Mouse (Mus musculus) erythroblast, embryonic 14.5 days (primary cell): ENCODE measurements around the gene Men1. TPM values are rescaled to one million over a fixed set of nuclear protein-coding genes. Genes with fewer than 3 reads are reported as not detected.
A peak's percentile ranks its signal among the peaks of the same experiment; 100 is the strongest.

Source experiments
- H3K27me3 ChIP-seq: 2 replicates; pipeline ENCODE4 v1.6.1; 2012; ENCODE audit warnings: inconsistent platforms; ENCODE audit not compliant: control insufficient read depth
- H3K36me3 ChIP-seq: 2 replicates; pipeline ENCODE4 v1.6.1; 2012; ENCODE audit warnings: mild to moderate bottlenecking, inconsistent platforms; ENCODE audit not compliant: control insufficient read depth
- H3K4me1 ChIP-seq: 2 replicates; pipeline ENCODE4 v1.6.1; 2012; ENCODE audit warnings: inconsistent platforms; ENCODE audit not compliant: control insufficient read depth
- H3K4me3 ChIP-seq: replicated peaks from 2 replicates; pipeline ENCODE3; 2012; ENCODE audit warnings: moderate library complexity, mild to moderate bottlenecking, inconsistent platforms
- H3K9me3 ChIP-seq: 2 replicates; pipeline ENCODE4 v1.6.1; 2012; ENCODE audit warnings: low read length, inconsistent platforms, mixed read lengths; ENCODE audit not compliant: control insufficient read depth
- GATA1 ChIP-seq: IDR thresholded peaks from 2 replicates; pipeline ENCODE4 v1.6.1; 2012; ENCODE audit warnings: low read length, inconsistent platforms, mixed read lengths
- TAL1 ChIP-seq: IDR thresholded peaks from 3 replicates; pipeline ENCODE4 v1.6.1; 2012; ENCODE audit warnings: low read length, inconsistent platforms, mixed read lengths
- polyA plus RNA-seq: library from polyadenylated mRNA; stranded (reverse); fragments of >175 nt; gene quantifications from 2 replicates; pipeline ENCODE4 v1.2.3, GENCODE M21; 2012

Men1 gene
- polyA plus RNA-seq, 1 experiment, result 8.3 TPM

DNA sequence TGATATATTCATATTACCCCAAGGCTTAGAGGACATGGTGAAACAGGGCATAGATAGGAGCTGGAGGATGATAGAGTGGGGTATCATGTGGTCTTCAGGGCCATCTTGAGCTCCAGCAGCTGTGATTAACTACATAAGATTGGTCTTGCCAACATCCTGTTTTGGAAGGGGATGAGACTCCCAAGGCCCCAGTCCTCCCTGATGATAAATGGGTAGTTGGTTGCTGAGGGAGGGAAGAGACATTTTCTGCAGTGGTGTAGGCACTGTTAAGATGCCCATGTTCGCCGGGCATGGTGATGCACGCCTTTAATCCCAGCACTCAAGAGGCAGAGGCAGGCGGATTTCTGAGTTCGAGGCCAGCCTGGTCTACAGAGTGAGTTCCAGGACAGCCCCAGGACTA, 46.5 kb downstream of the Men1 start:
- no peak for TF ChIP-seq TAL1
- TF ChIP-seq GATA1, result no peak
- no peaks in the 10 kb centered on the region for H3K27me3 ChIP-seq
- H3K4me1 ChIP-seq, result no peaks in the 10 kb centered on the region
- H3K36me3 ChIP-seq, result peaks cover 44% of the 10 kb centered on the region
- H3K9me3 ChIP-seq, result no peaks in the 10 kb centered on the region
- H3K4me3 ChIP-seq, result no peak overlapping the region

DNA sequence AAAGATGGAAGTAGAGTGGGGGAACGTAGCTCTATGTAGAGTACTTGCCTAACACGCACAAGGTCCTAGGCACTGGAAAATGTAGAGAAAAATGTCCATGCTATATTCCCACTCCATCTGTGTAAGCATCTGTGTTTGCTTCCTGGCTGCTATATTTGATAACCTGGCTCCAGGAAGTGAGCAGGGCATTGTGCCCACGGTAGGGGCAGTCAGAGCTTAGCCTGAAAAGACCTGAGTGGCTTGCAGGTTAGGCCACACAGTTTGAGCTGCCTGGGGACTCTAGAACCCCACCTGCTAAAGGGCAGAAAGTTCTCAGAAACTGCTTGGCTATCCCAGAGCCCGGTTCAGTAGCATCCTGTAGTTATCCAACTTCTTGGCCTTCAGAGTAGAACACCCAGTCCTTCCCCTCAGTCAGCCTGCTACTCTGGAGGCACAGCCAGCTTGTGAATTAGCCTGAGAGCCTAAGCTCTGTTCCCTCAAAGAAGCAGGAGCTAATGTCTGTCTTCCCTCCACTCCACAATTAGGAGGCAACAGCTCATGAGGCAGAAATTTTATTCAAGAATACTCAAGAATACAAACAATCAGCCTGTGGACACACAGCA, 47.6 kb downstream of the Men1 start:
- H3K4me3 ChIP-seq, result no peak overlapping the region

DNA sequence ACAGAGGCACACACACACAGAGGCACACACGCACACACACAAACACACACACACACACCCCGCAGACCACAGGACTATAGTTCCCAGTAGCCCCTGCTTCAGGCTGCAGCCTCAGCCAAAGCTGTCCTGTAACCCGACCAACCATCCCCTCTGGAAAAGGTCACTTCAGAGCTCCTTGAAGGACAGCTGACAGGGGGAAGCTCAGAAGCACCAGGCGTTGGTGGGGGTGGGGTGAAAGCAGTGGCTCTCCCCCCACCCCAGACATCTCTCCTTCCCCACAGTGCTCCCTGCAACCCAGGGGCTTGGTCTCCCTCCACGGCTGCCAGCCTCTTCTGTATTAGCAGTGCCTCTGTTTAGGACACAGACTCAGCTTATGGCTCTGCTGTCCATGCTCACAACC, 48.7 kb downstream of the Men1 start:
- H3K4me1 ChIP-seq, result no peaks in the 10 kb centered on the region
- H3K27me3 ChIP-seq, result no peaks in the 10 kb centered on the region; the same call in 1 of the 2 replicates
- peaks cover 22% of the 10 kb centered on the region for H3K36me3 ChIP-seq
- H3K4me3 ChIP-seq, result no peak overlapping the region
- H3K9me3 ChIP-seq, result no peaks in the 10 kb centered on the region
- TF ChIP-seq TAL1 (no peak), GATA1 (no peak)

More for the DNA sequence above, 47.6 kb downstream of the Men1 start:
- H3K4me1 ChIP-seq, result no peaks in the 10 kb centered on the region
- TF ChIP-seq GATA1, result no peak
- TF ChIP-seq TAL1, result no peak
- no peaks in the 10 kb centered on the region for H3K9me3 ChIP-seq
- no peaks in the 10 kb centered on the region for H3K27me3 ChIP-seq
- peaks cover 33% of the 10 kb centered on the region for H3K36me3 ChIP-seq

DNA sequence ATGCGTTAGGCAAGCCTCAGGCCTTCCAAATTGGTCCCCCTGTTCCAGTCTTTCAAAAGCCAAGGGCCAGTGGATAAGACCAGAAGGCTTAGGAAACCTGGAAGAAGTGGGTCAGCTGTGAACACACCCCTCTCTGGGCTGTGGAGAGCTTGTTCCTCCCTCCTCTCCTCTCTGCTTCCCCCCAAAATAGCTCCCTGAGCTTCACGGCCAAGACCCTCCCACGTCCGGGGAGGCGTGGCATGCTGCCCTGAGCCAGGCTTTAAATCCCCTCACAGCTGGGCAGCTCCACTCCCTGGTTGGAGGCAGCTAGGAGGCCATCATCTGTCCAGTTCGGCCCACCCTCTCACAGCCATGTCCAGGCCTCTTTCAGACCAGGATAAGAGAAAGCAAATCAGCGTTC, 49.3 kb downstream of the Men1 start, which contains the start of gene Pygm:
Pygm (plus strand) TSS at position 272 of the 400 bp plus-strand sequence.
- TF ChIP-seq GATA1 (no peak), TAL1 (no peak)
- H3K9me3 ChIP-seq, result no peaks in the 10 kb centered on the region

DNA sequence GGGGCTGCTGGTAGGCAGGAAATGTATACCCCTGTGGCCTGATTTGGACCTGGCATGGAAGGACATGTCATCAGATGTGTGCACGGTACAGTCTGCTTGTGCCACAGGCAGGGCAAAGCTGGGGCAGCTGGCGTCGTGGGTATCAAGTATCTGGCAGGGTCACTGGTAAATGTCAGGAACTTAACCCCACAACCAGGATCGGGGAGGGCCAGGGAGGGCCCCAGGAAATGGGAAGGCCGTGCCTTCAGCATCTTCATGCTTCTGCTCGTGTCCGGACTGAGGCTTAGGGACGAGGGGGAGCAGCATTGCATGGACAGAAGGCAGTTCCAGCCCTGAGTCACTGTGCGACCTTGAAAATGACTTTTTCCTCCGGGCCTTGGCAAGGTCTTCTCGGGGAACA, 50.2 kb downstream of the Men1 start:
- H3K9me3 ChIP-seq, result no peaks in the 10 kb centered on the region
- peaks cover 6% of the 10 kb centered on the region for H3K4me1 ChIP-seq
- peaks cover 13% of the 10 kb centered on the region for H3K27me3 ChIP-seq
- no peak overlapping the region for H3K4me3 ChIP-seq
- peaks cover 7% of the 10 kb centered on the region for H3K36me3 ChIP-seq
- no peak for TF ChIP-seq GATA1
- TF ChIP-seq TAL1, result no peak

More for the DNA sequence above, 49.3 kb downstream of the Men1 start, which contains the start of gene Pygm:
- no peaks in the 10 kb centered on the region; the same call in 1 of the 2 replicates for H3K4me1 ChIP-seq
- peaks cover 16% of the 10 kb centered on the region for H3K36me3 ChIP-seq
- H3K27me3 ChIP-seq, result peaks cover 5% of the 10 kb centered on the region
- H3K4me3 ChIP-seq, result no peak within 1 kb of the TSS

DNA sequence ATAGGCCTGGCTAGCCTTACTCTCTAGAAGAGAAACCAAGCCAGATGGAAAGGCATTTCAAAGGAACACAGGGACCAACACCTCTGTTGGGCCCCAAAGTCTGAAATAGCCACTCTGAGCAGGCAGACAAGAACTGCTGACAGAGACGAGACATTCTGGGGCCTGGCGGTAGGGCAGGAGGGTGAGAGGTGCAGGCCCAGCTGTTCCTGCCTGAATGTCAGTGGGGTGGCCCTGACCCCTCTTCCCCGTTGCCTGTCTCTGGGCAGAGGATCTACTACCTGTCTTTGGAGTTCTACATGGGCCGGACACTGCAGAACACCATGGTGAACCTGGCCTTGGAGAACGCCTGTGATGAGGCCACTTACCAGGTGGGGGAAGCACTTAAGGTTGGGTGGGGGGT, 50.6 kb downstream of the Men1 start:
- Histone ChIP-seq H3K36me3 (peaks cover 4% of the 10 kb centered on the region), H3K4me1 (peaks cover 6% of the 10 kb centered on the region), H3K9me3 (no peaks in the 10 kb centered on the region), H3K4me3 (no peak overlapping the region), H3K27me3 (peaks cover 14% of the 10 kb centered on the region)
- TF ChIP-seq GATA1 (no peak), TAL1 (no peak)

DNA sequence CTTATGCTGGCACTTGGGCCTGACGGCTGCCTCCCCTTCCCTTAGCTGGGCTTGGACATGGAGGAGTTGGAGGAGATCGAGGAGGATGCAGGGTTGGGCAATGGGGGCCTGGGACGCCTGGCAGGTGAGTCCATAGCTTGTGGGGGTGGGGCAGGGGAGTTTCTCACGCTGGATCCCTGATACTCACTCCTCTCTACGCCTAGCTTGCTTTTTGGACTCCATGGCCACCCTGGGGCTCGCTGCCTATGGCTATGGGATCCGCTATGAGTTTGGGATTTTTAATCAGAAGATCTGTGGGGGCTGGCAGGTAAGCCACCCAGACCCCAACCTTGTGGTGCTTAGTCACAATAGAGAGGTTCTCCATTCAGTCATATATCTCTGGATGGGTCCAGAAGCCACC, 51.0 kb downstream of the Men1 start:
- Histone ChIP-seq H3K36me3 (peaks cover under 1% of the 10 kb centered on the region), H3K27me3 (peaks cover 14% of the 10 kb centered on the region), H3K9me3 (no peaks in the 10 kb centered on the region), H3K4me3 (no peak overlapping the region), H3K4me1 (peaks cover 6% of the 10 kb centered on the region)
- TF ChIP-seq TAL1, result no peak
- no peak for TF ChIP-seq GATA1

DNA sequence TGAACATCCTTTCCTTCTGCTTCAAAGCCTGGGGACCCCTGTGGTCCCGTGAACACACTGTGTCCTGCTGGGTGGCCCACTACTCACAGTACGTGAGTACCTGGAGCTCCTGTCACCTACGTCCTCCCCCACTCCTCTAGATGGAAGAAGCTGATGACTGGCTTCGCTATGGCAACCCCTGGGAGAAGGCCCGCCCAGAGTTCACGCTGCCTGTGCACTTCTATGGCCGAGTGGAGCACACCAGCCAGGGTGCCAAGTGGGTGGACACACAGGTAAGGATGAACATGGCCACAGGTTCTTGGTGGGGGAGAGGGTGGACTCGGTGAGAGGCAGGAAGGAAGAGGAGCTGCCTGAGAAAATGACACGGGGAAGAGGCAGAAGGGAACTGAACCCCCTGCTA, 51.5 kb downstream of the Men1 start:
- TF ChIP-seq TAL1 (no peak), GATA1 (no peak)
- Histone ChIP-seq H3K4me3 (no peak overlapping the region), H3K9me3 (no peaks in the 10 kb centered on the region), H3K4me1 (peaks cover 6% of the 10 kb centered on the region), H3K36me3 (no peaks in the 10 kb centered on the region), H3K27me3 (peaks cover 14% of the 10 kb centered on the region)

DNA sequence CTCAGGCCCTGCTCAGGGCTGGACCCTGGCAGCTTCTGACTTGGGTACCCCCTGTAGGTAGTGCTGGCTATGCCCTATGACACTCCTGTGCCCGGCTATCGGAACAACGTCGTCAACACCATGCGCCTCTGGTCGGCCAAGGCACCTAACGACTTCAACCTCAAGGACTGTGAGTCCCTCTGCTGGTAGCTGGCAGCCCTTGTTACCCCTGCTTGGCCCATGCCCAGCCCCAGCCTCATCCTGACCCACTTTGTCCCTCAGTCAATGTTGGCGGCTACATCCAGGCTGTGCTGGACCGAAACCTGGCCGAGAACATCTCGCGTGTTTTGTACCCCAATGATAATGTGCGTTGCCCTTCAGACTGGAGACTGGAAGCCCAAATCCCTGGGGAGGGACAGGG, 53.2 kb downstream of the Men1 start:
- no peak for TF ChIP-seq TAL1
- TF ChIP-seq GATA1, result no peak
- H3K4me1 ChIP-seq, result peaks cover 6% of the 10 kb centered on the region
- peaks cover 14% of the 10 kb centered on the region for H3K27me3 ChIP-seq

DNA sequence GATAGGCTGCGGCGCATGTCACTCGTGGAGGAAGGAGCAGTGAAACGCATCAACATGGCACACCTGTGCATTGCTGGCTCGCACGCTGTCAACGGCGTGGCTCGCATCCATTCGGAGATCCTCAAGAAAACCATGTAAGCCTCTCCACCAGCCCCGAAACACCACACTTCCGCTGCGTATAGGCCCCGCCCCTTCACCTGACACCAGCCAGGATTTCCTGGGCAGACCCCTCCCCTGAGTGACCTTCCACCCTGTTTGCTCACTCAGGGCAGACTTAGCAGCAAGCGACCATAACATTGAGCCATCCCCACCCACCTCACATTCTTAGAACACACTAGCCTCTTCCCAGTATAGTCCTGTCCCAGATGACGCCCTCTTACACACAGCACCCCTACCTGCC, 55.0 kb downstream of the Men1 start:
- H3K36me3 ChIP-seq, result no peaks in the 10 kb centered on the region
- H3K27me3 ChIP-seq, result peaks cover 14% of the 10 kb centered on the region

More for the DNA sequence above, 53.2 kb downstream of the Men1 start:
- no peaks in the 10 kb centered on the region for H3K9me3 ChIP-seq
- H3K36me3 ChIP-seq, result no peaks in the 10 kb centered on the region
- no peak overlapping the region for H3K4me3 ChIP-seq

More for the DNA sequence above, 55.0 kb downstream of the Men1 start:
- Histone ChIP-seq H3K4me3 (peak overlapping the region; percentile 43), H3K9me3 (no peaks in the 10 kb centered on the region), H3K4me1 (peaks cover 6% of the 10 kb centered on the region)
- no peak for TF ChIP-seq TAL1
- TF ChIP-seq GATA1, result no peak
